11 mouse cellular contexts compared by ENCODE assay signal in genomic region chr6:126502691-126503301, GRCm38 (mm10). TPM values are rescaled to one million over a fixed set of nuclear protein-coding genes. Genes with fewer than 3 reads are reported as not detected.
DNase-seq lines count a peak whose midpoint lies in the region; ATAC-seq lines count a peak whose summit lies in the region.
"Had no signal": no experiment of that assay in that cellular context is flagged by ENCODE, and none has a peak within 500 bp of the region (broad histone marks: within the 10 kb centered on the region; RNA-seq: fewer than 3 reads in every experiment).

No protein-coding gene starts in this region.

- no peak overlapping the region for H3K4me3 ChIP-seq in kidney, embryonic 16.5 days (ENCODE audit: low read length)
- H3K4me3 ChIP-seq in heart, embryonic 10.5 days = no peak overlapping the region
- no peak overlapping the region for H3K4me3 ChIP-seq in hindbrain, embryonic 11.5 days (ENCODE audit: low read depth, low read length)
- H3K4me3 ChIP-seq: intestine, embryonic 15.5 days; midbrain, embryonic 15.5 days; neural tube, embryonic 15.5 days had no signal

- H3K9me3 ChIP-seq in kidney, embryonic 16.5 days (ENCODE audit: low read length) = no peaks in the 10 kb centered on the region
- H3K9me3 ChIP-seq in heart, embryonic 10.5 days = no peaks in the 10 kb centered on the region
- H3K9me3 ChIP-seq in hindbrain, embryonic 11.5 days (ENCODE audit: control insufficient read depth, low read length) = no peaks in the 10 kb centered on the region
- H3K9me3 ChIP-seq: intestine, embryonic 15.5 days; midbrain, embryonic 15.5 days; neural tube, embryonic 15.5 days had no signal

- peaks cover 6% of the 10 kb centered on the region; the same call in 1 of the 2 replicates for H3K27me3 ChIP-seq in kidney, embryonic 16.5 days (ENCODE audit: insufficient read depth, low read length)
- peaks cover 11% of the 10 kb centered on the region; the same call in 1 of the 2 replicates for H3K27me3 ChIP-seq in heart, embryonic 10.5 days (ENCODE audit: insufficient read depth, poor library complexity, severe bottlenecking)
- H3K27me3 ChIP-seq in hindbrain, embryonic 11.5 days (ENCODE audit: control insufficient read depth, insufficient read depth, low read length) = no peaks in the 10 kb centered on the region

- intact Hi-C loops in heart, postnatal 36 days (cut with DNase I) = loop anchor here (2.0 kb wide), 1 partner anchor 32 kb away; the partner anchor contains the start of gene Kcna5

- no peak overlapping the region for H3K4me2 ChIP-seq in kidney, embryonic 16.5 days (replicated peaks; ENCODE audit: low read depth, low read length)
- no peak overlapping the region for H3K4me2 ChIP-seq in hindbrain, embryonic 11.5 days (replicated peaks; ENCODE audit: low read depth, low read length)
- H3K4me2 ChIP-seq: intestine, embryonic 15.5 days; midbrain, embryonic 15.5 days; neural tube, embryonic 15.5 days had no signal

- H3K27ac ChIP-seq in kidney, embryonic 16.5 days (ENCODE audit: low read length) = no peak overlapping the region
- H3K27ac ChIP-seq in heart, embryonic 10.5 days = 0 out of 2 replicates have a peak overlapping the region, but pooled peaks have one; percentile 45
- H3K27ac ChIP-seq in hindbrain, embryonic 11.5 days (ENCODE audit: low read depth, low read length) = no peak overlapping the region
- H3K27ac ChIP-seq: intestine, embryonic 15.5 days; liver, embryonic 14.5 days; midbrain, embryonic 15.5 days; neural tube, embryonic 15.5 days had no signal

- no peaks in the 10 kb centered on the region for H3K4me1 ChIP-seq in kidney, embryonic 16.5 days (ENCODE audit: insufficient read depth, low read length)
- 0 out of 2 replicates have a peak, but pooled peaks cover 9% of the 10 kb centered on the region for H3K4me1 ChIP-seq in heart, embryonic 10.5 days
- 0 out of 2 replicates have a peak, but pooled peaks cover 2% of the 10 kb centered on the region for H3K4me1 ChIP-seq in hindbrain, embryonic 11.5 days (replicated peaks; ENCODE audit: control insufficient read depth, insufficient read depth, low read length)
- H3K4me1 ChIP-seq: intestine, embryonic 15.5 days had no signal

- no peak for ATAC-seq in kidney, embryonic 16.5 days (ENCODE audit: low FRiP score, low TSS enrichment)
- no peak; the same call in 1 of the 2 replicates for ATAC-seq in hindbrain, embryonic 11.5 days (ENCODE audit: low FRiP score)
- ATAC-seq: intestine, embryonic 15.5 days; midbrain, embryonic 15.5 days had no signal

- 23% methylated on average over 9 of the region's 9 CpGs for WGBS in kidney, embryonic 16.5 days
- 26% methylated on average over 9 of the region's 9 CpGs for WGBS in heart, embryonic 10.5 days
- WGBS in hindbrain, embryonic 11.5 days = 37% methylated on average over 9 of the region's 9 CpGs

- H3K36me3 ChIP-seq in kidney, embryonic 16.5 days (ENCODE audit: insufficient read depth, low read length) = no peaks in the 10 kb centered on the region
- no peaks in the 10 kb centered on the region for H3K36me3 ChIP-seq in heart, embryonic 10.5 days
- no peaks in the 10 kb centered on the region for H3K36me3 ChIP-seq in hindbrain, embryonic 11.5 days (ENCODE audit: control insufficient read depth, insufficient read depth, low read length)
- H3K36me3 ChIP-seq: intestine, embryonic 15.5 days; midbrain, embryonic 15.5 days; neural tube, embryonic 15.5 days had no signal

- peak; percentile 36 for DNase-seq in kidney, adult 9 months
- DNase-seq in heart, embryonic 10.5 days (ENCODE audit: low spot score) = no peak
- peak; percentile 32 to 49 for DNase-seq in heart, postnatal 36 days
- DNase-seq in retina, embryonic 14.5 days (ENCODE audit: low spot score) = peak; percentile 40
- no peak for DNase-seq in gastrocnemius, postnatal 4 days (ENCODE audit: low spot score in 2 of 2)
- DNase-seq in hindbrain, embryonic 11.5 days (ENCODE audit: low spot score) = no peak

- no peak overlapping the region for H3K9ac ChIP-seq in kidney, embryonic 16.5 days (replicated peaks; ENCODE audit: low read length)
- no peak overlapping the region for H3K9ac ChIP-seq in hindbrain, embryonic 11.5 days (ENCODE audit: low read depth, low read length)
- H3K9ac ChIP-seq: intestine, embryonic 15.5 days; liver, embryonic 14.5 days; midbrain, embryonic 15.5 days; neural tube, embryonic 15.5 days had no signal

RNA-seq across cellular contexts. Expression of gene Kcna5, which starts 32.4 kb away (rescaled TPM):
- 4.8 and 5.0 TPM in 2 replicates for polyA plus RNA-seq in kidney, embryonic 16.5 days (2015; fragmentation: Nextera tagmentation; extraction: Ambion mirVana)
- 9.3 and 12.8 TPM in 2 replicates for polyA plus RNA-seq in heart, embryonic 10.5 days (2016; fragmentation: Nextera tagmentation; extraction: Ambion mirVana)
- total RNA-seq in heart, postnatal 36 days (2021) = 10 to 100 TPM; 13.9 to 14.3 TPM
- total RNA-seq in gastrocnemius, postnatal 4 days (2021) = 1 to 10 TPM; 4.2 to 4.7 TPM
- polyA plus RNA-seq in hindbrain, embryonic 11.5 days (2014; fragmentation: Nextera tagmentation; extraction: Ambion mirVana) = 3.5 and 3.9 TPM in 2 replicates

Comparison
In these comparisons a context has a peak if more than half of its experiments do, and no peak if none do; other contexts are left out.
1. DNase-seq: peak in kidney, adult 9 months (single experiment), heart, postnatal 36 days (2 of 2) and retina, embryonic 14.5 days (single experiment); none in heart, embryonic 10.5 days (single experiment), gastrocnemius, postnatal 4 days (0 of 2) and hindbrain, embryonic 11.5 days (single experiment).